Mouse (Mus musculus) CH12.LX (cell line): ENCODE results near the gene Wdr91. TPM values are rescaled to one million over a fixed set of nuclear protein-coding genes. Genes with fewer than 3 reads are reported as not detected.

ENCODE experiments used
- DNase-seq: peaks from one replicate; pipeline ENCODE4 v3.0.0-alpha.2; 2013; ENCODE audit errors: extremely low read depth
- H3K27ac ChIP-seq: 2 replicates; pipeline ENCODE4 v1.5.1; 2012; ENCODE audit warnings: low read depth, mild to moderate bottlenecking, control low read depth, moderate library complexity; ENCODE audit not compliant: insufficient read depth
- H3K27me3 ChIP-seq: replicated peaks from 2 replicates; pipeline ENCODE3; 2012; ENCODE audit warnings: inconsistent platforms
- H3K36me3 ChIP-seq, 2 experiments: replicated peaks in 1 of 2; 2 replicates each; pipeline versions ENCODE3 to v1.6.1; 2012; ENCODE audit warnings: inconsistent platforms in 1 of 2, low read length in 1 of 2, mild to moderate bottlenecking in 1 of 2, mixed read lengths in 1 of 2, moderate library complexity in 1 of 2; ENCODE audit not compliant: control insufficient read depth in 1 of 2, insufficient read depth in 1 of 2
- H3K4me1 ChIP-seq, 2 experiments: 2 replicates each; pipeline ENCODE4 v1.6.1; 2012; ENCODE audit warnings: inconsistent platforms in 1 of 2, moderate library complexity in 1 of 2; ENCODE audit not compliant: insufficient read depth in 2 of 2, control insufficient read depth in 1 of 2
- H3K4me2 ChIP-seq: 2 replicates; pipeline ENCODE4 v1.6.1; 2012; ENCODE audit warnings: low read depth, mild to moderate bottlenecking, control low read depth; ENCODE audit not compliant: poor library complexity, insufficient read depth, severe bottlenecking
- H3K4me3 ChIP-seq, 3 experiments: fragments of 150-350 bp in 1 of 3; sonication (generic) in 1 of 3; replicated peaks in 1 of 3; 2 replicates each; pipeline versions ENCODE3 to v1.5.1; 2011 to 2012; ENCODE audit warnings: low read depth in 2 of 3, low read length in 2 of 3, mild to moderate bottlenecking in 2 of 3, moderate library complexity in 2 of 3, control low read depth in 1 of 3, improper control_type of control experiment in 1 of 3, inconsistent platforms in 1 of 3, mixed read lengths in 1 of 3; ENCODE audit not compliant: poor library complexity in 1 of 3
- H3K79me2 ChIP-seq: replicated peaks from 2 replicates; pipeline ENCODE4 v1.6.1; 2012; ENCODE audit warnings: mild to moderate bottlenecking, moderate library complexity; ENCODE audit not compliant: control insufficient read depth, poor library complexity, insufficient read depth, severe bottlenecking; ENCODE audit errors: extremely low read depth
- H3K9ac ChIP-seq: 2 replicates; pipeline ENCODE4 v1.6.1; 2012; ENCODE audit warnings: low read depth, mild to moderate bottlenecking, control low read depth, moderate library complexity; ENCODE audit not compliant: insufficient read depth
- H3K9me3 ChIP-seq: replicated peaks from 2 replicates; pipeline ENCODE3; 2012; ENCODE audit warnings: low read length, inconsistent platforms, mixed read lengths
- BHLHE40 ChIP-seq: IDR thresholded peaks from 2 replicates; pipeline ENCODE4 v1.6.1; 2011; ENCODE audit warnings: mild to moderate bottlenecking, low read depth, low read length, improper control_type of control experiment
- CHD1 ChIP-seq: IDR thresholded peaks from 2 replicates; pipeline ENCODE4 v1.6.1; 2012; ENCODE audit warnings: low read depth, low read length, improper control_type of control experiment, inconsistent platforms
- CHD2 ChIP-seq: IDR thresholded peaks from 2 replicates; pipeline ENCODE4 v1.6.1; 2011; ENCODE audit warnings: low read length, improper control_type of control experiment
- CTCF ChIP-seq, 2 experiments: IDR thresholded peaks in 1 of 2; conservative IDR thresholded peaks in 1 of 2; 2 replicates each; pipeline ENCODE4 v1.5.1; 2011 to 2012; ENCODE audit warnings: low read depth in 2 of 2, low read length in 2 of 2, improper control_type of control experiment in 1 of 2, inconsistent platforms in 1 of 2, mild to moderate bottlenecking in 1 of 2, moderate library complexity in 1 of 2
- E2F4 ChIP-seq: IDR thresholded peaks from 2 replicates; pipeline ENCODE4 v1.6.1; 2011; ENCODE audit warnings: low read depth, low read length, improper control_type of control experiment; ENCODE audit not compliant: insufficient replicate concordance
- ELF1 ChIP-seq: IDR thresholded peaks from 2 replicates; pipeline ENCODE4 v1.6.1; 2014; ENCODE audit warnings: low read depth, mild to moderate bottlenecking, inconsistent platforms, low read length, improper control_type of control experiment
- EP300 ChIP-seq: IDR thresholded peaks from 2 replicates; pipeline ENCODE4 v1.6.1; 2011; ENCODE audit warnings: low read length, improper control_type of control experiment
- ETS1 ChIP-seq: conservative IDR thresholded peaks from 2 replicates; pipeline ENCODE4 v1.6.1; 2012; ENCODE audit warnings: low read depth, mild to moderate bottlenecking, inconsistent platforms, low read length, improper control_type of control experiment, moderate library complexity
- GABPA ChIP-seq: IDR thresholded peaks from 2 replicates; pipeline ENCODE4 v1.6.1; 2012; ENCODE audit warnings: low read depth, low read length, improper control_type of control experiment, inconsistent platforms; ENCODE audit not compliant: insufficient replicate concordance
- HCFC1 ChIP-seq: IDR thresholded peaks from 2 replicates; pipeline ENCODE4 v1.6.1; 2012; ENCODE audit warnings: low read depth, mild to moderate bottlenecking, inconsistent platforms, low read length, improper control_type of control experiment
- IRF4 ChIP-seq: IDR thresholded peaks from 2 replicates; pipeline ENCODE4 v1.6.1; 2014; ENCODE audit warnings: low read depth, mild to moderate bottlenecking, inconsistent platforms, low read length, improper control_type of control experiment
- JUN ChIP-seq: IDR thresholded peaks from 2 replicates; pipeline ENCODE4 v1.6.1; 2011; ENCODE audit warnings: low read depth, mild to moderate bottlenecking, low read length, improper control_type of control experiment, moderate library complexity; ENCODE audit not compliant: insufficient read depth
- JUND ChIP-seq: conservative IDR thresholded peaks from 2 replicates; pipeline ENCODE4 v1.6.1; 2011; ENCODE audit warnings: low read depth, low read length, improper control_type of control experiment
- KAT2A ChIP-seq: IDR thresholded peaks from 2 replicates; pipeline ENCODE4 v1.6.1; 2012; ENCODE audit warnings: low read length, improper control_type of control experiment, inconsistent platforms; ENCODE audit not compliant: insufficient replicate concordance
- MAFK ChIP-seq: IDR thresholded peaks from 2 replicates; pipeline ENCODE4 v1.6.1; 2011; ENCODE audit warnings: low read length, improper control_type of control experiment; ENCODE audit not compliant: insufficient replicate concordance
- MAX ChIP-seq: IDR thresholded peaks from 2 replicates; pipeline ENCODE4 v1.6.1; 2011; ENCODE audit warnings: low read length, improper control_type of control experiment
- MAZ ChIP-seq: IDR thresholded peaks from 2 replicates; pipeline ENCODE4 v1.6.1; 2012; ENCODE audit warnings: low read depth, mild to moderate bottlenecking, inconsistent platforms, low read length, improper control_type of control experiment, moderate library complexity
- MEF2A ChIP-seq: IDR thresholded peaks from 2 replicates; pipeline ENCODE4 v1.6.1; 2014; ENCODE audit warnings: low read depth, mild to moderate bottlenecking, inconsistent platforms, low read length, improper control_type of control experiment, borderline replicate concordance
- MXI1 ChIP-seq: IDR thresholded peaks from 2 replicates; pipeline ENCODE4 v1.6.1; 2011; ENCODE audit warnings: mild to moderate bottlenecking, low read depth, low read length, improper control_type of control experiment
- MYC ChIP-seq: IDR thresholded peaks from 2 replicates; pipeline ENCODE4 v1.6.1; 2011; ENCODE audit warnings: low read depth, mild to moderate bottlenecking, improper control_type of control experiment, low read length
- NELFE ChIP-seq: IDR thresholded peaks from 2 replicates; pipeline ENCODE4 v1.6.1; 2011; ENCODE audit warnings: low read depth, low read length, improper control_type of control experiment
- NRF1 ChIP-seq: IDR thresholded peaks from 2 replicates; pipeline ENCODE4 v1.6.1; 2014; ENCODE audit warnings: low read depth, mild to moderate bottlenecking, inconsistent platforms, low read length, improper control_type of control experiment, moderate library complexity
- PAX5 ChIP-seq: IDR thresholded peaks from 2 replicates; pipeline ENCODE4 v1.6.1; 2012; ENCODE audit warnings: low read length, inconsistent platforms, mixed read lengths
- POLR2A ChIP-seq: IDR thresholded peaks from 2 replicates; pipeline ENCODE4 v1.6.1; 2011; ENCODE audit warnings: low read depth, mild to moderate bottlenecking, improper control_type of control experiment, low read length
- POLR2AphosphoS2 ChIP-seq: IDR thresholded peaks from 2 replicates; pipeline ENCODE4 v1.6.1; 2011; ENCODE audit warnings: low read depth, low read length, improper control_type of control experiment
- RAD21 ChIP-seq: IDR thresholded peaks from 2 replicates; pipeline ENCODE4 v1.6.1; 2011; ENCODE audit warnings: low read depth, mild to moderate bottlenecking, low read length, improper control_type of control experiment, moderate library complexity
- RCOR1 ChIP-seq: conservative IDR thresholded peaks from 2 replicates; pipeline ENCODE4 v1.6.1; 2012; ENCODE audit warnings: low read depth, mild to moderate bottlenecking, inconsistent platforms, low read length, improper control_type of control experiment
- SIN3A ChIP-seq: IDR thresholded peaks from 2 replicates; pipeline ENCODE4 v1.6.1; 2012; ENCODE audit warnings: low read length, improper control_type of control experiment, inconsistent platforms
- SMC3 ChIP-seq: IDR thresholded peaks from 2 replicates; pipeline ENCODE4 v1.6.1; 2011; ENCODE audit warnings: low read depth, low read length, improper control_type of control experiment
- TBP ChIP-seq: conservative IDR thresholded peaks from 2 replicates; pipeline ENCODE4 v1.6.1; 2011; ENCODE audit warnings: low read depth, low read length, improper control_type of control experiment
- TCF12 ChIP-seq: IDR thresholded peaks from 2 replicates; pipeline ENCODE4 v1.6.1; 2014; ENCODE audit warnings: low read depth, mild to moderate bottlenecking, inconsistent platforms, low read length, improper control_type of control experiment
- UBTF ChIP-seq: IDR thresholded peaks from 2 replicates; pipeline ENCODE4 v1.6.1; 2012; ENCODE audit warnings: low read depth, mild to moderate bottlenecking, inconsistent platforms, low read length, improper control_type of control experiment, moderate library complexity
- USF1 ChIP-seq: IDR thresholded peaks from 2 replicates; pipeline ENCODE4 v1.6.1; 2014; ENCODE audit warnings: low read depth, mild to moderate bottlenecking, inconsistent platforms, low read length, improper control_type of control experiment
- USF2 ChIP-seq: conservative IDR thresholded peaks from 2 replicates; pipeline ENCODE4 v1.6.1; 2011; ENCODE audit warnings: low read depth, low read length, improper control_type of control experiment
- ZC3H11A ChIP-seq: IDR thresholded peaks from 2 replicates; pipeline ENCODE4 v1.6.1; 2012; ENCODE audit warnings: low read depth, mild to moderate bottlenecking, inconsistent platforms, low read length, improper control_type of control experiment
- ZKSCAN1 ChIP-seq: IDR thresholded peaks from 2 replicates; pipeline ENCODE4 v1.6.1; 2012; ENCODE audit warnings: low read depth, inconsistent platforms, low read length, improper control_type of control experiment, borderline replicate concordance
- ZMIZ1 ChIP-seq: IDR thresholded peaks from 2 replicates; pipeline ENCODE4 v1.6.1; 2012; ENCODE audit warnings: low read depth, mild to moderate bottlenecking, inconsistent platforms, low read length, improper control_type of control experiment
- ZNF384 ChIP-seq: IDR thresholded peaks from 2 replicates; pipeline ENCODE4 v1.6.1; 2012; ENCODE audit warnings: low read depth, low read length, improper control_type of control experiment, inconsistent platforms
- dilution Hi-C: fragments of 300-500 bp; cut with MboI; formaldehyde crosslinking; loops from 2 replicates; pipeline ENCODE4 v1.14.3; 2020; ENCODE audit warnings: low sequenced_read_pairs; ENCODE audit not compliant: extremely low pct_unique_long_range_greater_than_20kb, extremely low pct_ligation_motif_present
- in situ Hi-C: fragments of 300-500 bp; cut with MboI; formaldehyde crosslinking; loops from 3 replicates; pipeline ENCODE4 v1.14.3; 2019; ENCODE audit warnings: low sequenced_read_pairs, low pct_ligation_motif_present, low pct_unique_long_range_greater_than_20kb, mixed read lengths
- polyA plus RNA-seq: library from polyadenylated mRNA; unstranded; fragments of >175 nt; gene quantifications from 2 replicates; pipeline ENCODE4 v1.2.1, GENCODE M21; 2012; ENCODE audit warnings: low read depth; ENCODE audit not compliant: insufficient read length
- total RNA-seq, 2 experiments: library from RNA; depleted of rRNA; stranded (reverse); fragments of 300-350 nt in 1 of 2; fragments of >200 nt in 1 of 2; gene quantifications; 2 replicates each; pipeline ENCODE4 v1.2.3; 2012 to 2014

Gene Wdr91
- total and polyA plus RNA-seq, 3 experiments = 10.6 to 26.5 (median 19.2) TPM

GRCm38 (mm10) chr6:34938280-34938928 is 27.7 kb upstream of the Wdr91 start:
- peak overlapping the region; percentile 64 for H3K4me2 ChIP-seq
- H3K36me3 ChIP-seq = peaks cover 0 to 2% of the 10 kb centered on the region in 2 experiments
- H3K9ac ChIP-seq = peak overlapping the region; percentile 62
- no peaks in the 10 kb centered on the region for H3K9me3 ChIP-seq
- peak; percentile 53 for TF ChIP-seq ETS1
- TF ChIP-seq PAX5 = no peak
- no peak for TF ChIP-seq JUN
- peak; percentile 47 for TF ChIP-seq NRF1
- peak; percentile 66; the same call in 1 of the 2 replicates for TF ChIP-seq MAFK
- no peak for TF ChIP-seq POLR2AphosphoS2
- peak; percentile 85 for TF ChIP-seq RCOR1
- peak; percentile 70 for TF ChIP-seq SIN3A
- TF ChIP-seq CHD2 = peak; percentile 65
- peak; percentile 61; the same call in 1 of the 2 replicates for TF ChIP-seq BHLHE40
- TF ChIP-seq ZMIZ1 = peak; percentile 54; the same call in 1 of the 2 replicates
- peak; percentile 96 for TF ChIP-seq CHD1
- peak; percentile 58; the same call in 1 of the 2 replicates for TF ChIP-seq NELFE
- peak; percentile 75 for TF ChIP-seq MAX
- no peak for TF ChIP-seq ZC3H11A
- TF ChIP-seq UBTF = no peak
- TF ChIP-seq TBP = no peak; the same call in 1 of the 2 replicates
- peak in 1 of 2 experiments; percentile 30; a peak in 1 of 4 replicates for TF ChIP-seq CTCF (conservative IDR thresholded peaks at IDR 0.05 in 1 of 2, IDR thresholded peaks at IDR 0.05 in 1 of 2; ENCODE audit: low read depth in 2 of 2, low read length in 2 of 2)
- TF ChIP-seq E2F4 = 0 out of 2 replicates have a peak, but pooled peaks have one; percentile 30
- no peak; the same call in none of the 2 replicates for TF ChIP-seq RAD21
- TF ChIP-seq ZKSCAN1 = no peak
- TF ChIP-seq MXI1 = peak; percentile 67; the same call in 1 of the 2 replicates
- peak; percentile 29 for TF ChIP-seq SMC3
- peak; percentile 90 for TF ChIP-seq MAZ
- peak; percentile 58 for TF ChIP-seq POLR2A
- peak; percentile 53; the same call in 1 of the 2 replicates for TF ChIP-seq MYC
- peak; percentile 46; the same call in 1 of the 2 replicates for TF ChIP-seq TCF12
- peak; percentile 86 for TF ChIP-seq EP300
- no peak; the same call in none of the 2 replicates for TF ChIP-seq HCFC1
- peak; percentile 49; the same call in 1 of the 2 replicates for TF ChIP-seq ELF1
- no peak for TF ChIP-seq USF2
- peak; percentile 66; the same call in 1 of the 2 replicates for TF ChIP-seq JUND
- TF ChIP-seq IRF4 = peak; percentile 93
- peak; percentile 25; the same call in 1 of the 2 replicates for TF ChIP-seq ZNF384
- 0 out of 2 replicates have a peak, but pooled peaks have one; percentile 59 for TF ChIP-seq KAT2A
- TF ChIP-seq USF1 = no peak
- no peak for TF ChIP-seq GABPA
- TF ChIP-seq MEF2A = peak; percentile 64; the same call in 1 of the 2 replicates
- peak; percentile 77 for DNase-seq
- H3K4me1 ChIP-seq = peaks cover 16 to 62% of the 10 kb centered on the region in 2 experiments
- dilution Hi-C loops = no loop called here
- peak overlapping the region; percentile 2 to 43 (median 25) for H3K4me3 ChIP-seq
- no peaks in the 10 kb centered on the region for H3K27me3 ChIP-seq
- H3K27ac ChIP-seq = peak overlapping the region; percentile 94
- in situ Hi-C loops = loop anchor here (5.0 kb wide), 1 partner anchor 59 kb away; no protein-coding TSS in a partner anchor
- H3K79me2 ChIP-seq = no peaks in the 10 kb centered on the region
